Mouse (Mus musculus): ENCODE data around the gene Cldn6. TPM values are rescaled to one million over a fixed set of nuclear protein-coding genes. Genes with fewer than 3 reads are reported as not detected.

Gene Cldn6
- not detected for polyA plus RNA-seq (2017; shearing (Covaris generic))

DNA sequence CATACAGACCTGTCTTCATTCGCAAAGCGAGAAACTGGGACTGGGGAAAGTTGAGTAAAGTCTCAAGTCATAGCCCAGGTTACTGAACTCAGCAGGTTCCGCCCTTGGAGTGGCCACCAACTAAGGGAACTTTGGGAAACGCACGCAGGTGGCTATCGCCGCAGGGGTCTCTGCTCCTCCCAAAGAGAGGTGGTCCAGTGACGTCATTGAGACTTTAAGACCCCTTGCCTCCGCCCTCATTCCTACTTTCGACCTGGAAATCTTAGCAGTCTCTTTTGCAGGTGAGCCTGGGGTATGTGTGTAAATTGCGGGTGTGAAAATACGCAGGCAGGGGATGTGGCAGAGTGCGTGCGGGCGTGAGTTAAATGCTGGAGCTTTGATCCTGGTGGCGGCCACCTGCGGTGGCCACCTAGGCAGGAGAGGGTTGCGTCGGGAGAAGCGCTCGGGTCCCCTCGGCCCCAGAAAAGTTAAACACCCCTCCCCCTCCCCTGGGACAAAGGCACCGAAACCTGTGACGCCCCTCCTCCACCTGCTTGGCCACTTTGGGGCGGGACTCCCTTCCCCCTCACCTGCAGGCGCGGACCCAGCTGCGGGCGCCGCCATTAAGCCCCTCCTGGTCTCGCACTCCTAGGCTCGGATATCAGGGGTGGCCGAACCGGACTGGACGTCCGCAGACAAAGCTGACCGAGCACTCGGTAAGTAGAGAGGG, at the start of gene Cldn6:
Gene Cldn6 (plus strand): TSS at position 123 of the 709 bp plus-strand sequence.

DNA sequence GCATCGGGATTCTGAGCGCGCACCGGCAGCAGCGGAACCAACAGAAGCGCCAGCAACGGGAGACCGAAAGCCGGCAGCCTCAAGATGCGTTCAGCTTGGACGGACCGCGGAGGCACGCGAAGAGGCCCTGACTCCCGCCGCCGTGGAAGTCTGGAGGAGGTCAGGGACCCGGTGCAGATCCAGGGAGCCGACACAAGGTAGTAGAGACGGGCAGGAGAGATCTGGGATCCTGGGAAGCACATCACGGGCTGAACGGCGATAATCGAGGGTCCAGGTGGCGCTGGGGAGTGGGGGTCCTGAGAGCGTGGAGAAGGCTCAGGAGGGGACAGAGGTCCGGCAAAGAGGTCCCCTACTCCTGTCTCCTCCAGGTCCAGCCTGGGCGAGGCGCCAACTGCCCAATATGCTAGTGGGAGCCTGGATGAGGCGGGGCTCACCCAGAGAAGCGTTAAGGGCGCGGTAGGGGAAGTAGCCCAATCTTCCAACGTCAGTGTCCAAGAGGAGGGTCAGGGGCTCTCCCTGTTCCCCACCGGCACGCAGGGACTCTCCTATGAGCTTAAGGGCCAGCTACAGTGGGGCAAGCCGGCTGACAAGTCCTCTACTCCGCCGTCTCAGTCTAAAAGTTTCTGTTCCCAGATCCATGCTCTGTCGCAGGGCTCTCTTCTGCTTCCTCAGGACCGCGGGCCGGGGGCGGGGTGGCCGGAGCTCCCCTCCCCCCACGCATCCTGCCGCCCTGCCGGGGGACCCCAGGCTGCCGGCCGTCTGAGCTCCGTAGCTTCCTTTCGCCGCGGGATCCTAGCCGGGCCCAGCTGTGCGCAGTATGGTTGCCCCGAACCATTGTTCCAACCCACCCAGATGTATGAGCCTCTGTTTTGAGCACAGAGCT, 34.2 kb upstream of the Cldn6 start, which contains the start of gene Mmp25:
Gene Mmp25 (minus strand): TSS at position 665 of the 883 bp plus-strand sequence.

DNA sequence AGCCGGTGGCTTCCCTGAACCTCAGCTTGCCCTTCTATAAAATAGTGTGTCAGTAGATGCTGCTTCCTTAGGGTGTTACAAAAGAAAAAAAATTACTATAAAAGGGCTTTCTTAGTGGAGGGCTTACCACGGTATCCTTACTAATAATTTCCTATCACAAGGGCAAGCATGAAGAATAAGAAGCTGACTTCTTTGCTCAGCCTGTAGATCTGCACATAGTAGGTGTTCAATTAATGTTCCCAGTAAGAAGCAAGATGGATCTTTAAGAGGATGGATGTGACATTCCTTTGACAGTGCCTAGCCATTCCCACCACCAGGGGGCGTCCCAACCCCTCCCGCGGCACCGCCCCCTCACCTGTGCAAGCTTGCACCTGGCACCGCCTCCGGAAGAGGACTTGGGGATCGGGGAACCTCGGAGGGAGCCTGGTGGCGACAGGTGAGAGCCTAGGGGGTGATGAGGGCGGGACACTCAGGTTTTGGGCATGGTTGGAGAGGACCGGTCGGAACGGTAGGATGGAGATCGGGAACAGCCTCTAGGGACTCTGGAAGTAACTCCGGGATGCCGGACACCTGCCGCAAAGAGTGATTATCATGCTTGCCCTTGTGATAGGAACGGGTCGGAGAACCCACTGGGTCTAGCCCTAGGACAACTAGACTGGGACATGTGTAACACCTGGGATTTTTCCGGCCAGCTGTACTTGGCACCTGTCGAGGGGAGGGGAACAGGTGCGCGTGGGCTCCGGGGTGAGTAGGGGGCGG, 18.8 kb upstream of the Cldn6 start, which contains the start of gene Bicdl2:
Gene Bicdl2 (plus strand): TSS at position 390 of the 759 bp plus-strand sequence.

DNA sequence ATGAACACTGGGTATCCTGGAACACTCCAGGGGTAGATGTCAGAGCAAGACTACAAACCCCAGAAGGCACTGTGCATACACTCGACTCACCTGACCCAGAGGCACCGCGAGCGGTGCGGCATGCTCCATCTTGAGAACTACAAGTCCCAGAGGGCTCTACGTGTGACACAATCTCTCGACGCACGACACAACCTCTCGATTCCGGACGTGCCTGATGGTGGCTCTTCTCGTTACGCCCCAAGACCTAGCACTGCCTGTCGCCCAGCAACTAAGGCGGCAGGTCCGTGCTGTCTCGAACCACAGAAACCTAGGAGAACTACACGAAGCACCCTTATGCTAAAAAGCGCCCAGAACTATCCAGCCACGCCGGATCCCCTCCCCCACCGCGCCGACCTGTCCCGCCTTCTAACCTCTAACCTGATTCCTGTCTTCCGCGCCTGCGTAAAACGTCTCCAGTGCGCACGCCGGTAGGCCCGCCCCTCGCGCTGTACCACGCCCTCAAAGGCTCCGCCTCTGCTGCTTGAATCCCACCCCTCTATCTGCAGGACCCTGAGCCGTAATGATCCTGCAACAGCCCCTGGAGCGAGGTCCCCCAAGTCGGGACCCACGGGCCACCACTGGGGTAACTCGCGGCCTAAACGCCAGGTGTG, 5.5 kb upstream of the Cldn6 start, which contains the start of the genes Hcfc1r1 and Thoc6:
Gene Hcfc1r1 (plus strand): TSS at position 173 of the 650 bp plus-strand sequence.
Gene Thoc6 (minus strand): TSS at position 459 of the 650 bp plus-strand sequence.

DNA sequence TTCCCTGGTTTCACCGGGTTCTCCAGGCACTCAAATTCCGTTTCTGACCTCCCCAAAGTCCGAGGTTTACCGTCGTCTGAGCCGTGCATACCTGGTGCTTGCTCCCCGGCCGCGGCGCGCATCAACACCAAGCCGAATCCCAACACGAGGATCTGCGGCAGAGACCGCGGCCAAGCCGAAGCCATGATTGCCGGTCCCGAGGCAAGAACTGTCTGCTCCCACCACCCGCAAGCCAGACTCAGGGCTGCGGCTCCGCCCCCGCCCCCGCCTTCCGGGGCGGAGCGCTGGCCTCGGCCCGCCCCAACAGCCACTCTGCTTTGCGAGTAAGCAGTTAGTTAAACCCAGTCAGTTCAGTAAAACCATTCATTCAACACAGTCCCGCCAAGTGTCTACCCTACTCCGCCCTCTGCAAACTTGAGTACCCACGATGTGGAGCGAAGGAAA, 1.8 kb upstream of the Cldn6 start, which contains the start of gene Tnfrsf12a:
Gene Tnfrsf12a (minus strand): TSS at position 233 of the 444 bp plus-strand sequence.

DNA sequence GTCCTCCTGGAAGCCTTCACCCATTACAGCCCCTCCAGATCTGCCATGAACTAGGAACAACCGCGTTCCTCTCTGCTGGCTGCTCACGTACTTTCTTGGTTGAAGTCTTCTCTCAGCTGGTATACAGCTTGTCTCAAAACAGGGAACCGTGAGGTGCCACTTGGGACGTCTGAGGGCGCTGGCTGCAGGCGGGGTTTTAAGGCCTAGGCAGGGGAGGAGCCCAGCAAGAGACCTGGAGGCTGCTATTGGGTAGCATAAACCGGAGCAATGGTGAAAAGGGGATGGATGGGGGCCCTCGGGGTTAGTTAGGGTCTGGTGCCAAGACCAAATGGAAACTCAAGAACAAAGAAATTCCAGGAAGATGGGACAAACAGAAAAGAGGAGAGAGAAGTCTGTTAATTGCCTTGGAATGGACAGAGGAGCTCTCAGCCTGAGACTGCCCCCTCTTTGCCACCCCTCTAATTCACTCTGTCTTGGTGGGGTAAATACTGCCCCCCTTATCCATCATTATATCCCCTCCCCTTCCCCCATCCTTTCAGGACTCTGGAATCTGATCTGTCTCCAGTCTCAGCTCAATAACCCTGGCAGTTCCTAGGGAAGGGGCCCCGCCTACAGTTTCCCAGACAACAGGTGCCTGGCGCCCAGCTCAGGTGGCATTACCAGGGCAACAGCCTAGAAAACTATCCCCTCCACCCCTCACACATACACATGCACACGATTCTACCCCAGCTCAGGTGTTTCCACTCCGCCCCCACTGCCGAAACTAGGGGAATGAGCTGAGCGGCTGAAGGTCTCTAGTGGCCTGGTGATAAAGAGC, 5.0 kb downstream of the Cldn6 start, which contains the start of gene Cldn9:
Gene Cldn9 (minus strand): TSS at position 171 of the 817 bp plus-strand sequence.

DNA sequence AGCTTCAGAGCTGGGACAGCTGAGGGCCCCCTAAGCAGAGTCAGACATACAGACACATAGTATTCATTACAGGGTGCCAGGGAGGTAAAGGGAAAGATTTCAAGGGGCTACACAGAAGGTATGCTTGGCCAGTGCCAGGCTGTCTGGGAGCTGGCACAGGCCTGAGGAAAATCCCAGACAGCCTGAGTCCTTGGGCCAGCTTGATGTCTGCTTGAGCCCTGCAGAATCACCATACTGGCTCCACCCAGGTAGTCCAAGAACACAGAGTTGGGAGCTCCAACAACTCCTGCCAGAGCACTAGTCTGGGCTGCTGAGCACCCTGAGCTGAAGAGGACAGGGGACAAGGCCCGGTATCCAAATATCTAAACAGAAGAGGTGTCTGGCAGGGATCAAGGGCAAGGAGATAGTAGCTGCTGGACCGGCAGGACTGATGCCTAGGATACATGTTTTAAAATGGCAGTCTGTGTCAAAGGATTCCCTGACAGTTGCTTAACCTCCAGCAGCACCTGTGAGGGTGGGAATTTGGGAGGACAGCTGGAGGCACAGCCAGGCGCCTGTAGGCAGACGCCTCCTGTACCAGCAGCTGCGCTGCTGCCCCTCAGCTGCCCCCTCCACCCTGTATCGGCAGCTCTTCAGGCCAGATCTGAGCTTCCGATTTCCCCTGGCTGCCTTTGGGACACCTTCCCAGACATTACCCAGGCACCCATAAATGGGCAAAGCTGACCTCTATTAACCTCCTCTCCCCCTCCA, 43.5 kb downstream of the Cldn6 start, which contains the start of gene 1520401A03Rik:
Gene 1520401A03Rik (minus strand): TSS at position 408 of the 750 bp plus-strand sequence.

DNA sequence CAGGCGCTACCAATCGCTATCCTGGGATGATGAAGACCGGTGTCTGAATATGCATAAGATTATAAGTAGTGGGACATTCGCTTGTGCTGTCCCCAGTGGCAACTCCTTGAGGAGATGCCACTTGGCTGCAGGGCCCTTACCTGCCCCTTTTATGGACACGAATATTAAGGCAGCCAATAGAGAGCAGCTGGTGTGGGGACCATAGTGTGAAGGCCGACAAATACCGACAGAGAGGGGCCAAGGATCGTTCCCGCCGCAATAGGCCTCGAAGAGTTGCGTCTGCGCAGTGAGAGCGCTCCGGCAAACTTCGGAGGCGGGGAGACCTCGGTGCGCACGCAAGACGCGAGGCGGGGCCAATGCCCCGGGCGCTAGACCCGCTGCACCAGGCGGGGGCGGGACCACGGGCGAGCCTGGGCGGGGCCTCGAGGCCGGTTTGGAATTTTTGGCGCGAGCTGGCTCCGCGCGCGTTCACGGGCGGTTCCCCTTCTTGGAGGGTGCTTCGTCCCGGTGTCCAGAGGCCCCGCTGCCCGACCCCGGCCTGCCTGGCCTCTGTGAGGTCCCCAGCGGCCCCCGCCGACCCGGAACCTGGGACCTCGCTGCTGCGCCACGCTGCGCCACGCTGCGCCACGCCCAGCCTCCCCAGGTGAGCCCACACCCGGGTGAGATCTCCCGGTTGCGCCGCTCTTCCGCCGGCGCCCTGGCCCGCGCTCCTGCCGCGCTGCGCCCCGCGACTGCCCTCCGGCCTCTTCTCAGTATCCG, 47.1 kb downstream of the Cldn6 start, which contains the start of gene Pkmyt1:
Gene Pkmyt1 (plus strand): TSS at position 338 of the 759 bp plus-strand sequence.

Other genes with a start within 250 kb of the Cldn6 start
- not detected for gene Vmn2r117, start 199.6 kb upstream of the Cldn6 start, polyA plus RNA-seq (2017; shearing (Covaris generic))
- gene Zfp213, start 115.0 kb upstream of the Cldn6 start, polyA plus RNA-seq (2017; shearing (Covaris generic)) = 21.2 TPM
- gene Zfp13, start 79.8 kb upstream of the Cldn6 start, polyA plus RNA-seq (2017; shearing (Covaris generic)) = not detected
- 1.6 TPM for gene Zscan10, start 78.4 kb upstream of the Cldn6 start, polyA plus RNA-seq (2017; shearing (Covaris generic))
- gene Mmp25, start 34.0 kb upstream of the Cldn6 start, polyA plus RNA-seq (2017; shearing (Covaris generic)) = not detected
- not detected for gene Bicdl2, start 18.7 kb upstream of the Cldn6 start, polyA plus RNA-seq (2017; shearing (Covaris generic))
- 49.6 TPM for gene Hcfc1r1, start 5.7 kb upstream of the Cldn6 start, polyA plus RNA-seq (2017; shearing (Covaris generic))
- 29.4 TPM for gene Thoc6, start 5.4 kb upstream of the Cldn6 start, polyA plus RNA-seq (2017; shearing (Covaris generic))
- gene Tnfrsf12a, start 1.8 kb upstream of the Cldn6 start, polyA plus RNA-seq (2017; shearing (Covaris generic)) = 9.0 TPM
- gene Cldn9, start 4.8 kb downstream of the Cldn6 start, polyA plus RNA-seq (2017; shearing (Covaris generic)) = not detected
- not detected for gene 1520401A03Rik, start 43.5 kb downstream of the Cldn6 start, polyA plus RNA-seq (2017; shearing (Covaris generic))
- 43.8 TPM for gene Pkmyt1, start 47.1 kb downstream of the Cldn6 start, polyA plus RNA-seq (2017; shearing (Covaris generic))
- 5.3 TPM for gene Paqr4, start 61.6 kb downstream of the Cldn6 start, polyA plus RNA-seq (2017; shearing (Covaris generic))
- 3.4 TPM for gene Kremen2, start 66.6 kb downstream of the Cldn6 start, polyA plus RNA-seq (2017; shearing (Covaris generic))
- 45.2 TPM for gene Flywch1, start 92.4 kb downstream of the Cldn6 start, polyA plus RNA-seq (2017; shearing (Covaris generic))
- 2.8 TPM for gene Flywch2, start 106.8 kb downstream of the Cldn6 start, polyA plus RNA-seq (2017; shearing (Covaris generic))
- gene Srrm2, start 111.3 kb downstream of the Cldn6 start, polyA plus RNA-seq (2017; shearing (Covaris generic)) = 999 TPM
- gene Elob, start 149.9 kb downstream of the Cldn6 start, polyA plus RNA-seq (2017; shearing (Covaris generic)) = 592 TPM
- gene Prss33, start 156.8 kb downstream of the Cldn6 start, polyA plus RNA-seq (2017; shearing (Covaris generic)) = 0.18 TPM
- not detected for gene Prss32, start 164.6 kb downstream of the Cldn6 start, polyA plus RNA-seq (2017; shearing (Covaris generic))
- gene Prss41, start 164.9 kb downstream of the Cldn6 start, polyA plus RNA-seq (2017; shearing (Covaris generic)) = 2.8 TPM
- not detected for gene Prss21, start 188.8 kb downstream of the Cldn6 start, polyA plus RNA-seq (2017; shearing (Covaris generic))
- gene Dcpp1, start 201.6 kb downstream of the Cldn6 start, polyA plus RNA-seq (2017; shearing (Covaris generic)) = not detected
- gene Dcpp2, start 201.6 kb downstream of the Cldn6 start, polyA plus RNA-seq (2017; shearing (Covaris generic)) = not detected
- not detected for gene Dcpp3, start 238.2 kb downstream of the Cldn6 start, polyA plus RNA-seq (2017; shearing (Covaris generic))

Data from CD4-positive, CD25-positive, alpha-beta regulatory T cell (primary cell).